Mouse (Mus musculus): ENCODE measurements around the gene Fgfr2.

The Fgfr2 gene

DNA sequence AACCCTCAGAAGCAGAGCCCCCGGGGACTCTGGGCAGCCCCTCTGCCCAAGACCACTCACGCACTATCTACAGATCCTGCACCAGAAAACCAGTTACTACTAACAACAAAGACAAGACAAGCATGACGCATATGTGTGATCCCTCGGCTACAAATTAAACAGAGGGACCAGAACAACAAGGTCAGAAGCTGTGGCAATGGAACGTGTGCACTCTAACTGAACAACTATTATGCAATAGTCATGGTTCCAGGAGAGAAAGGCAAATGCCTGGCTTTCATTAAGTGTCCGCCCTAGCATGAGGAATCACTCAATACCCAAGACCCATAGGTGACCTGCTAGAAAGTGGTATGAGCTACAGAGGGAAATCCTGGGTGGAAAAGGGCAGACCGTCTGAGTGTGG lies 346.0 kb downstream of the Fgfr2 start:
- no peak for DNase-seq (ENCODE audit: low read depth, low spot score)

- no peak for DNase-seq (ENCODE audit: low read depth, low spot score)
Measured at GRCm38 (mm10) chr7:132776338-132777111, 346.6 kb downstream of the Fgfr2 start.

GRCm38 (mm10) chr7:132775922-132776321 lies 347.2 kb downstream of the Fgfr2 start:
- no peak for DNase-seq (ENCODE audit: low read depth, low spot score)

GRCm38 (mm10) chr7:132775333-132775732 lies 347.8 kb downstream of the Fgfr2 start:
- no peak for DNase-seq (ENCODE audit: low read depth, low spot score)

GRCm38 (mm10) chr7:132773011-132773705 lies 350.0 kb downstream of the Fgfr2 start:
- DNase-seq (ENCODE audit: low read depth, low spot score), result no peak

DNA sequence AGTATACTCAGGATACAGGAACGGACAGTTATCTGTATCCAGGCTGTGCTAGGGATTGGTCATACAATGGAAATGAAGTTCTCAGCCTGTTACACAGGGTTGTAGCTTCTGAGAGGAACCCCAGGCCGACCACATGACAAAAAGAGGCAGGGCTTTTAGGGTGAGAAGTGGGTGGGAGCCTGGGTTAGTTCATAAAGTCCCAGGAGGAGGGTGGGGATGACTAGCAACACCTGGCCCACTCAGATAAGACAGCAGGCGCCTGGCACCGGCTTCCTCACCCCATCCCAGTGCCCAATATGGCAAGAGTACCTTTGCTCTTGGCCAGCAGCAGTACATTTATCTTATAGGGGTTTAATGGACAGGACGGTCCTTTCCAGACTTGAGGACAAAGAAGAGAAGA lies 350.7 kb downstream of the Fgfr2 start:
- no peak for DNase-seq (ENCODE audit: low read depth, low spot score)

DNA sequence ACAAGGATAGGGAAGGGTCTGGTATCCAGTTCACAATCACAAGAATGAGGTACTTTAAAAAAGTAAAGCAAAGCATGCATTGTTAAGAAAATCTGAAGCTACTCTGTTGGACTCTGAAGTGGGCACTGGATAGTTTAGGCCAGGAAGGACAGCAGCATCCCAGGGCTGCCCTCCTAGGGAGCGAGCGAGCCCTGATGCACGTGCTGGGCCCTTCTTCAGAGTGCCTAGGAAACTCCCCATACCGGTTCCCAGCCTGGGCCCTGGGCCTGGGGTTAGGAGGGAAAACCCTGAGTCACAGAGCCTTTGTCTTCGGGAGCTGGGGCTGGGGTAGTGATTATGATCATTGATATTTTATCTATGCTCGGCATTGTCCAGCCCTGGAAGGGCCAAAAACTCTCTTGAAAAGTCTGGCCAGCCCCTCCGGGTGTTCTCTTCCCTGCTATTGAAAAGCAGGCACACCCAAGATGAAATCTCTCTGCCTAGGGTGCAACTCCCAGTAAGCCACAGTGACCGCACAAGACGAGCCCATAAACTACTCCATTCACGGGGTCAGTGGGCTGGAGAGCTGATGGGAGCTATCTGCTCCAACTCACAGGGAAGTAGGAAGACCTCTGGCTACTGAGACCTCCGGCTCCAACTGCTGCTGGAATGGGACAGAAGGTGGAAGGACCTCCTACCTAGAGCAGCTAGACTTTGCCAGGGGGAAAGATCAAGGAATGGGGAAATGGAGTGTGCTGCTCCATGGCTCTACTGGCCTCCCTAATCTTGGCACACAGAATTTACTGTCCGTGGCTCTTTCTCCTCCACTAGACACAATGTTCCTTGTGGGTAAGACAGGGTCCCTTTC lies 354.4 kb downstream of the Fgfr2 start:
- no peak for DNase-seq (ENCODE audit: low read depth, low spot score)

DNA sequence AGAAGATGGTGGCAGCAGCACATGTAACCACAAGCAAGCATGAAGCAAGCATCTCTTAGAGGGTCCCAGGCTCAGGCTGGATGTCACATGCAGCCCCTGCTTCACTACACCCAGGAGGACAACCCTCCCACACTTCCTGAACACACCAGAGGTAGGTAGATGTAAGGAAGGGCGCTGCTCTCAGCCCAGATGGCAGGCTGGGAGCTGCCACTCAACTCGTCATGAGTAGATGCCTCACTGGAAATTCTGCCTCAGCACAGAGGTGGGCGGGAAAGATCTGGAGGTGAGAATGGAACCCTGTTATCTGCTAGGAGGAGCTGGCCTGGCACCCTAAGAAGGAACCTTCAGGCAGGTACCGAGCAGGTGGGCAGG lies 355.2 kb downstream of the Fgfr2 start:
- no peak for DNase-seq (ENCODE audit: low read depth, low spot score)

- no peak for DNase-seq (ENCODE audit: low read depth, low spot score)
Measured at GRCm38 (mm10) chr7:132767233-132767998, 355.7 kb downstream of the Fgfr2 start.

DNA sequence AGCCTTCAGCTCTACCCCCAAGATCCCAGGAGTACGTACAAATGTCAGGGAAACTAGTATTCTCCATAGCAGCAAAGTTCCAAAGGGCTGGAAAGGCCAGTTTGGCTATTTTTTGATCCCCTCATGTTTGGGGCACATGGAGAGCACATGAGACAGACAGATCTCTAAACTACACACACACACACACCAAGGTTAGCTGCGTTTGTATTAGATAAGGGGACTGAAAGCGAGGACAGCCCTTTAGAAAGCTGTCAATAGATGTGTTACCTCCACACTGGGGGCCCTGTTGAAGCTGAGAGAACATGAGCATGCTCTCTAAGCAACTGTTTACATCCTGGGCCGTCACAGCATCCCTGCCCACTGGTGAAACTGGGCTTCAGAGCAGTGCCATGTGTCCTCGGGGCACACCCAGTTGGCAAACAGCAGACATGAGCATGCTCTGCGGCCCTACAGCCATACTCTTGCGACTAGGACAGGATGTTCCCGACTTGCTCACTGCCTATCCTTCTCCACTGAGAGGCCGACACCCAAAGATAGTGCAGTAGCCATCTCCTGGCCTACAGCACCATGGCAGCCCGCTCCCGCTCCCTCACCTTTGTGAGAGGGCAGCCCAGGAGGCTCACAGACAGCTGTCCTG lies 356.8 kb downstream of the Fgfr2 start:
- DNase-seq (ENCODE audit: low read depth, low spot score), result no peak

- no peak for DNase-seq (ENCODE audit: low read depth, low spot score)
Measured at GRCm38 (mm10) chr7:132765629-132766186, 357.4 kb downstream of the Fgfr2 start.

GRCm38 (mm10) chr7:132764896-132765491 lies 358.2 kb downstream of the Fgfr2 start:
- no peak for DNase-seq (ENCODE audit: low read depth, low spot score)

DNA sequence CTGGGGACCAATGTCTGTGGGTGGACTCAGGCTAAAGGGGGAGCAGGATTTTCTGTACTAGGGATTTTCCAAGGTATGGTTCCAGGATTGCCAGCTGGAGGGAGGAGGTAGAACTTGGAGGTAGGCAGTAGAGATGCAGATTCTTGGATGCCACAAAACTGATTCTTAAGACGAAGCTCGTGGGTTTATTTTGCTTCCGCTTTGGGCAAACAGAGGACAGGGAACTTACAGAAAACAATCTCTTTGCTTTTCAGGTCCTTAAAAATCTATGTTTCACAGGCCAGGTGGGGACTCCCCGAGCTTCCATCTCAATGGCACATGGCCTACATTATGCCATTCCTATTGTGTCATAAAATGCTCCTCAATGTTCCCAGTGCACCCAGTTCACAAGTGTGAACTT lies 358.8 kb downstream of the Fgfr2 start:
- no peak for DNase-seq (ENCODE audit: low read depth, low spot score)

DNA sequence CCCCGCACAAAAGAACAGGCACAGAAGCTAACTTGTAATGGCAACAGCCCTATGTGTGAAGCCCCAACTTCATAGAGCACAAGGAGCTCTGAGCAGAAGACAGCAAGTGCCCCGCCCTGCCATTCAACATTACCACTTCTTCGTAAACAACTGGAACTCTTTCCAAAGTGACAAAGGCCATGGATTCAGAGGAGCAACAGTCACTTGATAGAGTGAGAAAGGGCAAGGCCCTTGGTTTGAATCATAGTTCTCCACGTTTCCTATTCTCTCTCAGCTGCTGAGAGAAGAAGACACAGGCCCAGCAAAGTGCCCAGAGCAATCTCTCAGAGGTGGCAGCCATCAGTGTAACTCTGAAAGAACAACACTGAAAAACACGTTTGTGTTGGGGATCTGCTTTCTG lies 359.2 kb downstream of the Fgfr2 start:
- DNase-seq (ENCODE audit: low read depth, low spot score), result no peak

GRCm38 (mm10) chr7:132763351-132763750 lies 359.8 kb downstream of the Fgfr2 start:
- no peak for DNase-seq (ENCODE audit: low read depth, low spot score)

- no peak for DNase-seq (ENCODE audit: low read depth, low spot score)
Measured at GRCm38 (mm10) chr7:132761409-132761808, 361.7 kb downstream of the Fgfr2 start.

GRCm38 (mm10) chr7:132760589-132761180 lies 362.5 kb downstream of the Fgfr2 start:
- DNase-seq (ENCODE audit: low read depth, low spot score), result no peak

DNA sequence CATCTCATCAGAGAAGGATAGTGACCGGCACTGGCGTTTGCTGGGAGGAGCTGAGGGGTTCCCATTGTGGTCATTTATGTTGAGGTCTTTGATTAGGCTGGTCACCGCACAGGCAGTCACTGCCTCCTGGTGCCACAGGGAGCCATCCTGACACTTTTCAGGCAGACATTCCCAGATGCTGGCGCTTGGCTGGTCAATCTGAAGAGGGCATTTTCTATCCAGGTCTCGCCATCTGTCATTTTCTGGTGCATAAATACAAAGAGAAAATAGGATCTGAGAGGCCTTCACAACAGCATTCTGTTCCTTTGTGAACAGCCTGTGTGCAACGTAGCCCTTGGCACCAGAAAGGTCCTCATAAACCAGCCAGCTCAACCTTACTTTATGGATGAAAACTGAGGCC lies 363.2 kb downstream of the Fgfr2 start:
- DNase-seq (ENCODE audit: low read depth, low spot score), result no peak

- DNase-seq (ENCODE audit: low read depth, low spot score), result no peak
Measured at GRCm38 (mm10) chr7:132759405-132759891, 363.7 kb downstream of the Fgfr2 start.

DNA sequence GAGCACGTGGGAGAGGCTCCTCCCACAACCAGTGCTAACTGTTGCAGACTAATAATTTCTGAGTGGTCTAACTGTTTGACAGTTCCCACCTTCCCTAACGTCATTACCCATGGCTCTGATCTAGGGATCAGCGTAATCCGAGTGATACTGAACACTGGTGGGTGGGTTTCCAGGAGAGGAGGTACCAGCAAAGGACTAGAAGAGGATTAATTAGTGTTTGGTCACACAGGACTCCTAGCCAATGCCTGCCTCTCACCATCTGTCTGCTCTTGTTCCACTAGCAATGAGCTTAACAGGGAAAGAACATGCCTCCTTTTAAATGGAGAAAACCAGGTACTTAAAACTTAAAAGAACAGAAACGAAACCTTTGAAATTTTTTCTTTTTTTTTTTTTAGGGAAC lies 364.3 kb downstream of the Fgfr2 start:
- DNase-seq (ENCODE audit: low read depth, low spot score), result no peak
